Mouse (Mus musculus) neutrophil, adult 59 days (primary cell): ENCODE results near the gene Crnkl1. TPM values are rescaled to one million over a fixed set of nuclear protein-coding genes. Genes with fewer than 3 reads are reported as not detected.

ENCODE experiments used
- total RNA-seq, 2 experiments: library from RNA; stranded (reverse); gene quantifications; 1 replicate in 1 of 2; 2 replicates in 1 of 2; pipeline ENCODE4 v1.2.4; 2023

The Crnkl1 gene
- 10 to 100 TPM; 51.8 to 55.5 TPM for total RNA-seq

DNA sequence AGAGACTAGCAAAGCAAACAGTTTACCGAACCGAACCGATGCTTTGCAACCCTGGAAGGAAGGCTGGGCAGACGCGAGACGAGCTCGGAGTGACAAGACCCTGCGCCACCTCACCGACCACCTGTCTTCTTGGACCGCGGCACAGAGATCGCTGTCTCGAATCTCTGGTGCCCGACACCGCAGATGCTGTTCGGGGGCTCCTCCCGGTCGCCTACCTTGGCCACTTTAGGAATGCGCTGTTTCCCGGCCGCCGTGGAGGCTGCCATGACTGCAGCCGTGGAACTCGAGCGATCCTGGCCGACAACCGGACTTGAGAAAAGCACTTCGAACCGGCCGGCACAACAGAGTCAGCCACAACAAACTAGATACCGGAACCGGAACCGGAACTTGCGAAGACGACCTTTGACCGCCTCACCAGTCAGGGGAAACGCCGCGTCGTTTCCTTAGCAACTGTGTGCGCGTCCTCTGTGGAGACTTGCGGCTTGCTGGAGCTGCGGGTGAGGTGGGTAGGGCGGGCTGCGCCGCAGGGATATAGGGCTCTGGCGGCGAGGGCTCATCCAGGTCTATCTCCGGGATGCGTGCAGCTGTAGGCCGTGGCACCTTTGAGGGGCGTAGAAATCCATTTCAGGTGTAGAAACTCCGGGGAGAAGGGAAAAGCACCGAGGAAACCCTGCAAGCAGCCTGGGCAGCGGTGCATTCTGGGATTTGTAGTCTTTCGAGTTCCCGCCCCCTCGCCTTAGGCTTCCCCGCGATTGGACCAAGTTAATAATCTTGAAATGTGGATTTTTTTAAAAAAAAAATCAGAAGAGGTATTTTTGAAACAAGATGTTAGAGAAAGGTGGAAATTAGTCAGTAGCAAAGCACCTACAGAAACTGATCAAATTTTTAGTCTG lies at the start of gene Crnkl1, which contains the start of gene Cfap61:
Gene Crnkl1, minus strand, starts transcription at position 676 of the 893 bp plus-strand sequence.
Gene Cfap61, plus strand, starts transcription at position 446 of the 893 bp plus-strand sequence.

DNA sequence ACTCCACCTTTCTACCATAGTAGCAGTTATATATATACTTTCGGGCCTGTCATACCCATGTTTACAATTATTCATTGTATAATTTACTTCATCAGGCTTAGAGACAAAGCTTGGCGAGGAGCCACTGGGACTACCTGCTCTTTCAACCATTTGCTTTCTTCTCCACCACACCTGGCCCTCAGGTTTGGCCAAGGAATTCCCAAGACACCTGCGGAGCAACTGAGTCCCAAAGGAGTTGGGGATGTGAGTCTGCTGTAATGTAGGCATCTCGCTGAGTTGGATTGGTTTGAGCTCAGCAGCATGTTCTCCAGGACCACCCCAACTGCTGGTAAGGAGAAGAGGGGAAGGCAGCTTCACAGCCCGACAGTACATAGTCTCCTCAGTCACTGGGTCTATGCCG lies 33.0 kb downstream of the Crnkl1 start, which contains the start of gene Naa20:
Gene Naa20, plus strand, starts transcription at position 239 of the 400 bp plus-strand sequence.

Other genes starting within 250 kb of the Crnkl1 start
- gene Naa20, start 32.9 kb downstream of the Crnkl1 start, total RNA-seq: 10 to 100 TPM; 18.3 to 25.1 TPM
- not detected for gene Cfap61, start 230 bp downstream of the Crnkl1 start, total RNA-seq